Mouse (Mus musculus) cortical plate, adult 2 months (tissue): ENCODE results near the gene Spata7.

Source experiments
- CTCF ChIP-seq: fragments of 200-500 bp; IDR thresholded peaks from 2 replicates; pipeline ENCODE4 v1.5.1; 2011; ENCODE audit warnings: mild to moderate bottlenecking, control low read depth, low read length; ENCODE audit not compliant: insufficient read depth; ENCODE audit errors: extremely low read depth
- POLR2A ChIP-seq: fragments of 200-500 bp; IDR thresholded peaks from 2 replicates; pipeline ENCODE4 v1.6.1; 2011; ENCODE audit warnings: mild to moderate bottlenecking, low read length, control low read depth; ENCODE audit not compliant: insufficient read depth; ENCODE audit errors: extremely low read depth

DNA sequence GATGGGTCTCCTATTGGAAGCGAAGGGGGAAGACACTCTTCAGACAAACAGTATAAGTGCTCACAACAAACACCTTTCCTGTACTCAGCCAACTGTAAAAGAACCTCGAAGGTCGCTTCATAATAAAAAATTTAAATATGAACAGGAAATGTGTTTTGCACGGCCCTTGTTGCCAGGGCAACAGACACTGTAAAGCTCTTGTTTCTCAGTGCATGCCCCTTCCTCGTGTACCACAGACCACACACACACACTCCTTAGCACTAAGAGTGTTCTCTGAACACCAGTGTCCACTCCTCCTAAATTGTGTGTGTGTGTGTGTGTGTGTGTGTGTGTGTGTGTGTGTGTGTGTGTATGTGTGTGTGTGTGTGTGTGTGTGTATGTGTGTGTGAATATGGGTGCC, 12.2 kb upstream of the Spata7 start:
- no peak for TF ChIP-seq CTCF
- TF ChIP-seq POLR2A, result no peak
